Mouse (Mus musculus): ENCODE data around the gene Pbx3. TPM values are rescaled to one million over a fixed set of nuclear protein-coding genes. Genes with fewer than 3 reads are reported as not detected.

Pbx3 gene
- polyA plus RNA-seq, 1 experiment from 2014 or later = 21.6 TPM

DNA sequence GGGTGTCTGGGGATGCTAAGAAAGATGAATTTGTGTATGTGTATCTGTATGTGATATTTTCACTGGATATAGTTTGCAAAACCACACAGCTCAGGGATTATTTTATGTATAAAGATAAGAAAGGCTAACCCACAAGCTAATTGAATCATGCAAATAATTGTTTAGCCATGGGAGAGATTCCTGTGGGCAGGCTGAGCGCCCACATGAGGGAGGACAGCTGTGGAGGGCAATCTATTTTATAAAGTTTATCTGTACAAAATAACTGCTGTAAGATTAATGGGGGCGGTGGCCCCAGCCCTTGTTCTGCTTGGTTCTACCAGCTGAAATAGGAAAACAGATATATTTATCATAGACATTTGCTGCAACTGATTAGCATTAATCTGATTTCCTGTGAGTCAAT lies 202.5 kb downstream of the Pbx3 start:
- no peak for ATAC-seq (ENCODE audit: insufficient number of reproducible peaks, low FRiP score, low TSS enrichment, low read depth)
- Histone ChIP-seq H3K4me1 (no peaks in the 10 kb centered on the region), H3K4me3 (replicated peaks) (no peak overlapping the region), H3K4me2 (replicated peaks) (no peak overlapping the region), H3K36me3 (peaks cover 12% of the 10 kb centered on the region), H3K27me3 (no peaks in the 10 kb centered on the region), H3K9me3 (replicated peaks) (no peaks in the 10 kb centered on the region), H3K9ac (no peak overlapping the region), H3K27ac (replicated peaks) (no peak overlapping the region)
- 74% methylated on average over 2 of the region's 2 CpGs for WGBS

DNA sequence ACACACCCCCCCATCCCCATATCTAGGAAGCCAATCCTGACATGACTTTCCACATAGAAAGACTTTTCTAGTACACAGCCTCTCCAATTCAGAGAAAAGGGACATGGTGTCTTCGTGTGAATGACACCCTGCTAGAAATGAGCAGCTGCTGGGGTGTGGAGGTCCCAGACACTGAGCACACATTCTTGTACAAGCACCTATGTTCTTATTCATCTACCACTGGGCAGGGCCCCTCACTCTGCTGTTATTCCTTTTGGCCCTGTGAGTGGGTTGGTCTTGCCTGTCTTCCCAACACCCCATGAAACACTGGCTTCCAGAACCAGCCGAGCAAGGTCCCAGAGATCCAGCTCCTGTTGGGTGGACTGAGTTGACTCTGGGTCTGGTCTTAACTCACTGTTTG lies 203.3 kb downstream of the Pbx3 start:
- H3K9ac ChIP-seq = no peak overlapping the region
- WGBS = 89% methylated on average over 2 of the region's 2 CpGs
- ATAC-seq (ENCODE audit: insufficient number of reproducible peaks, low FRiP score, low TSS enrichment, low read depth) = no peak
- H3K27me3 ChIP-seq = no peaks in the 10 kb centered on the region
- no peaks in the 10 kb centered on the region for H3K4me1 ChIP-seq
- no peak overlapping the region for H3K4me3 ChIP-seq (replicated peaks)
- H3K4me2 ChIP-seq (replicated peaks) = no peak overlapping the region
- H3K9me3 ChIP-seq (replicated peaks) = no peaks in the 10 kb centered on the region
- no peak overlapping the region for H3K27ac ChIP-seq (replicated peaks)
- H3K36me3 ChIP-seq = peaks cover 12% of the 10 kb centered on the region

DNA sequence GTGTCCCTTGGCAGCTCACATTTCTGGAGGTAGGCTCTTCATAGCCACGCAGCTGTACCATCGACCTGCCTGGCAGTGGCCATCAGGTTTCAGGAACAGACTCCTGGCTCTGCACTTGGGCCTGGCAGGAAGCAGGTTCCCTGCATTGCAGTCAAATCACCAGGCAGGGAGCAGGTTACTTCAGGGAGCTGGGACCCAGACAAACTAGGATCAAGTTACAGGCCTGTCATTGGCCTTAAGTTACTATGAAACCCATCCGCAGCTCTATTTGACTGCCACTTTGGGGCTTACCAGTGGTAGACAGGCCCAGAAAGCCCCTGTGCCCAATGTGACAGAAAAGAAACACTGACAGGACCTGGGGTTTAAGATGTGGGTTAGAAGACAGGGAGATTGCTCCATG lies 204.8 kb downstream of the Pbx3 start:
- ATAC-seq (ENCODE audit: insufficient number of reproducible peaks, low FRiP score, low TSS enrichment, low read depth) = no peak
- Histone ChIP-seq H3K4me2 (replicated peaks) (no peak overlapping the region), H3K27me3 (no peaks in the 10 kb centered on the region), H3K4me3 (replicated peaks) (no peak overlapping the region), H3K9me3 (replicated peaks) (no peaks in the 10 kb centered on the region), H3K9ac (no peak overlapping the region), H3K27ac (replicated peaks) (no peak overlapping the region), H3K4me1 (no peaks in the 10 kb centered on the region), H3K36me3 (peaks cover 12% of the 10 kb centered on the region)
- WGBS = 53% methylated on average over 3 of the region's 3 CpGs

DNA sequence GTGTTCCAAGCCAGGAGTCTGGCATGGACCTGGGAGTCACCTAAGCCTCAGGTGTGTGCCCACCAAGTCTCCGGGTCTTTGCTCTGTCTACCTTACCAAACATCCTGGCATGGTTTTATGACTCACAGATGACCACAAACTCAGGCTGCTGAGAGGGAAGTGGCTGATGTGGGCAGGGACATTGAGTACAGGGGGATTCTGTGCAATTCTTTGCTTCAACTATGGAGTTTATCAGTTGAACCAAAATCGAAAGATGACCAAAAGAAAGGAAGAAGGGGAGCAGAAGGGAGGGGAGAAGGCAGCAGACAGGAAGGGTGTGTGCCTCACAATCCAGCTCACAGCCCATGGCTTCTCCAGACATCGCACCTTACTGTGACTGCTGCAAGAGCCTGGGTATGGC lies 210.5 kb downstream of the Pbx3 start:
- Histone ChIP-seq H3K4me3 (replicated peaks) (no peak overlapping the region), H3K4me2 (replicated peaks) (no peak overlapping the region), H3K27me3 (no peaks in the 10 kb centered on the region), H3K9ac (no peak overlapping the region), H3K36me3 (no peaks in the 10 kb centered on the region), H3K27ac (replicated peaks) (no peak overlapping the region), H3K4me1 (no peaks in the 10 kb centered on the region), H3K9me3 (replicated peaks) (no peaks in the 10 kb centered on the region)
- no peak for ATAC-seq (ENCODE audit: insufficient number of reproducible peaks, low FRiP score, low TSS enrichment, low read depth)
- 83% methylated on average over 3 of the region's 3 CpGs for whole genome bisulfite sequencing

DNA sequence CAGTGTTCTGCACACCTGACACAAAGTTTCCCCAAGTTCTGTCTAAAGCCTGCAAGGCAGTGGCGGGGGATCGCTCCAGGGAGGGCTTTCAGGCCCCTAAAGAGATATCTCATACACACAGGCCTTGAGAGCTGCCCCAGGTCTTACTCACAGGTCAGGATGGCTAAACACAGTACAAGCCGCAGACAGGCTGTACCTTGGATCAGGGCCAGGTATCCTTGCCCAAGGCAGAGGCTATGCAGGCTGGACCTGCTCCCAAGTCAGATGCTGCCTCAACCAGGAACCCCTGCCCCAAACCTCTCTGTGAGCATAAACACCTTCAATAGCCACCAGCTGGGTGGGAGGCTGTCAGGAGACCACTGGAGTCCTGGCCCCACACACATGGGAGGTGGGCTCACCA lies 215.2 kb downstream of the Pbx3 start:
- no peak overlapping the region for H3K9ac ChIP-seq
- no peak overlapping the region for H3K27ac ChIP-seq (replicated peaks)
- no peak overlapping the region for H3K4me2 ChIP-seq (replicated peaks)
- WGBS = 84% methylated on average over 3 of the region's 3 CpGs
- no peak overlapping the region for H3K4me3 ChIP-seq (replicated peaks)
- no peaks in the 10 kb centered on the region for H3K36me3 ChIP-seq
- no peaks in the 10 kb centered on the region for H3K27me3 ChIP-seq
- no peaks in the 10 kb centered on the region for H3K9me3 ChIP-seq (replicated peaks)
- no peak for ATAC-seq (ENCODE audit: insufficient number of reproducible peaks, low FRiP score, low TSS enrichment, low read depth)
- no peaks in the 10 kb centered on the region for H3K4me1 ChIP-seq

DNA sequence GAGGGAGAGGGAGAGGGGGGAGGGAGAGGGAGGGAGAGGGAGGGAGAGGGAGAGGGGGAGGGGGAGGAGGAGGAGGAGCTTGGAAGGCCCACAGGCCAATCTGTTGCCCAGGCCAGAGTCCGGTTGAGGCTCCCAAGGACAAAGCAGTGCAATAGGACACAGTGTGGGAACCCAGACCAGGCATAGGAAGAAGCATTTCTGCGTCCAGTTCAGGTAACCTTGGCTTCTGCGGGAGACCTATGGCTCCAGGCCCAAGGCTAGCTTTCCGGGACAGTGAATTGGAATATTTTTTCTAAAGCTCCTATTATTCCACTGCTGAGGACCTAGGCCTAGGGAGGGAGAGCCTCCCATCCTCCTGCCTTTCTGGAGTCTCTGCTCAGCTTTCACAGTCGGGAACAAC lies 218.1 kb downstream of the Pbx3 start:
- H3K4me3 ChIP-seq (replicated peaks) = no peak overlapping the region
- ATAC-seq (ENCODE audit: insufficient number of reproducible peaks, low FRiP score, low TSS enrichment, low read depth) = no peak
- H3K27me3 ChIP-seq = no peaks in the 10 kb centered on the region
- 65% methylated on average over 5 of the region's 5 CpGs for WGBS
- no peak overlapping the region for H3K9ac ChIP-seq
- H3K9me3 ChIP-seq (replicated peaks) = no peaks in the 10 kb centered on the region
- H3K27ac ChIP-seq (replicated peaks) = no peak overlapping the region
- no peak overlapping the region for H3K4me2 ChIP-seq (replicated peaks)
- no peaks in the 10 kb centered on the region for H3K4me1 ChIP-seq
- H3K36me3 ChIP-seq = no peaks in the 10 kb centered on the region

DNA sequence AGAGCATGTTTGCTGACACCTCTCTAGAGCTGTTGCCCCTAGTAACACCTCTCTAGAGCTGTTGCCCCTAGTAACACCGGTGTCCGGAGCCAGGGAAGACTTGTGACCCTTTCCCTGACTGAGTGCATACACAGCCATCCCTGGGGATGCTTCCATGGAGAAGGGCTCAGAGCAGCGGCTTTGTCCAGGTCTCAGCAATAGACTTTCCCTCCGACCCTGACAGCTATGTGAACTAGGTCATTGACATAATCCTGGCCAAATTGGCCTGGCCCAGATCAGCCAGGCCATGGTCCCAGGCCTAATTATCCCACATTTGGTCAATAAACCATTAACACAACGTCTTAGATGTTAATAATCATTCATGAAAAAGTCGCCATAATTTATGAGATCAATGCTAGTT lies 219.6 kb downstream of the Pbx3 start:
- WGBS = 83% methylated on average over 6 of the region's 6 CpGs
- Histone ChIP-seq H3K4me3 (replicated peaks) (no peak overlapping the region), H3K9me3 (replicated peaks) (no peaks in the 10 kb centered on the region), H3K27me3 (no peaks in the 10 kb centered on the region), H3K4me2 (replicated peaks) (no peak overlapping the region), H3K9ac (no peak overlapping the region), H3K27ac (replicated peaks) (no peak overlapping the region), H3K36me3 (no peaks in the 10 kb centered on the region), H3K4me1 (no peaks in the 10 kb centered on the region)
- no peak for ATAC-seq (ENCODE audit: insufficient number of reproducible peaks, low FRiP score, low TSS enrichment, low read depth)

DNA sequence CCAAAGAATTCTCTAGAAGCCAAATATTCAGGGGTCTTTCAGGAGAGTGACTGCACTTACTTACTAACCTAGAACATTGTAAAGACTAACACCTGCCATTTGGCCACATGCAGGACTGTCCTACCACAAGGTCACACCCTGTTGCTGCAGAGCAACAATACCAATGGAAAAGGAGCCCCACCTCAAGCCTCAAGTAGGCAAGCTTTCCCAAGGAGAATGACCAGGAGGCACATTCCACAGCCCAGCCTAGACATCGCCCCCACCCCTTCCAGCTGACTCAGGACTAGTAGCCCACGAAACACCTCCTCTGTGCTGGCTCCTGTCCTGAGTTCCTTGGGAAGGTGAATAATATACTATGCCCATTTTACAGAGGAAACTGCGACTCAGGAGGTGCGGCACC lies 222.4 kb downstream of the Pbx3 start:
- no peaks in the 10 kb centered on the region for H3K9me3 ChIP-seq (replicated peaks)
- no peaks in the 10 kb centered on the region for H3K27me3 ChIP-seq
- ATAC-seq (ENCODE audit: insufficient number of reproducible peaks, low FRiP score, low TSS enrichment, low read depth) = no peak
- no peaks in the 10 kb centered on the region for H3K36me3 ChIP-seq
- no peak overlapping the region for H3K4me2 ChIP-seq (replicated peaks)
- no peak overlapping the region for H3K27ac ChIP-seq (replicated peaks)
- no peak overlapping the region for H3K4me3 ChIP-seq (replicated peaks)
- no peak overlapping the region for H3K9ac ChIP-seq
- WGBS = 78% methylated on average over 4 of the region's 4 CpGs
- no peaks in the 10 kb centered on the region for H3K4me1 ChIP-seq

DNA sequence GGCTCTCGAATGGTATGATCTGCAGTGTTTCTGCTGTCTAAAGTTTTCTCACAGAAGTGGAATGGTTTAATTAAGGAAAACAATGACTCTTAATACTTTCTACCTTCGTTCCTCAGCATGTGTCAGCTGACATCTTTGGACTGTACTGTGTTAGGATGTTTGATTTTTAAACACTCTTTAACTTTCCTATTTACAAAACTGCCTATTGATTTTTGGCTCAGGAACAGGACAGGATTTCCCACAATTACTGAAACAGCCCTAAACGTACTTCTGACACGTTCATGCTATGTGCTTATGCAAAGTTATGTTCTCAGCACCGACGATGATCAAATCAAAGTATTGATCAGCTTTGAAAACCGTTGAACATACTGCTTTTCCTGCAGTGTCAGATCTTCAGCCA lies 224.7 kb downstream of the Pbx3 start:
- no peak overlapping the region for H3K4me2 ChIP-seq (replicated peaks)
- no peak for ATAC-seq (ENCODE audit: insufficient number of reproducible peaks, low FRiP score, low TSS enrichment, low read depth)
- H3K27ac ChIP-seq (replicated peaks) = no peak overlapping the region
- 65% methylated on average over 7 of the region's 7 CpGs for WGBS
- no peaks in the 10 kb centered on the region for H3K27me3 ChIP-seq
- no peaks in the 10 kb centered on the region for H3K9me3 ChIP-seq (replicated peaks)
- H3K36me3 ChIP-seq = no peaks in the 10 kb centered on the region
- H3K9ac ChIP-seq = no peak overlapping the region
- no peak overlapping the region for H3K4me3 ChIP-seq (replicated peaks)
- no peaks in the 10 kb centered on the region for H3K4me1 ChIP-seq

DNA sequence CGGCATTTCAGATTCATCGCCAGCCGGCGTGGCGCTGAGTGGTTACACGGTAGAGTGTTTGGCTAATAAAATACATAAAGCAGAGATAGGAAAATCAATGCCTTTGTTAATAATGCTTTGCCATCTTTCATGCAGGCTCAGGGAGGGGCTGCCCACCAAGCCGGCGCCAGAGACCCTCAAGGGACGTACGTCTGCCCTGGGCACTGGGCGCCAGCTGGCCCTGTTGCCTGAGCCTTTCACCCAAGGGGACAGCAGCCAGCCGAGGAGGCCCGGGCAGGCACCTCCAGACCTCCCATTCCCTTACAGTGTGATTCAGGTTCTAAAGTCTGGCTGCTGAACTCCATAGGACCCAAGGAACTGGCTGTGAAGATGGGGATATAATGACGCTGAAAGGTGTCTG lies 225.5 kb downstream of the Pbx3 start:
- no peaks in the 10 kb centered on the region for H3K4me1 ChIP-seq
- no peaks in the 10 kb centered on the region for H3K9me3 ChIP-seq (replicated peaks)
- no peak overlapping the region for H3K4me2 ChIP-seq (replicated peaks)
- no peak overlapping the region for H3K27ac ChIP-seq (replicated peaks)
- no peaks in the 10 kb centered on the region for H3K36me3 ChIP-seq
- no peaks in the 10 kb centered on the region for H3K27me3 ChIP-seq
- no peak for ATAC-seq (ENCODE audit: insufficient number of reproducible peaks, low FRiP score, low TSS enrichment, low read depth)
- 86% methylated on average over 14 of the region's 14 CpGs for WGBS
- H3K4me3 ChIP-seq (replicated peaks) = no peak overlapping the region
- H3K9ac ChIP-seq = no peak overlapping the region

DNA sequence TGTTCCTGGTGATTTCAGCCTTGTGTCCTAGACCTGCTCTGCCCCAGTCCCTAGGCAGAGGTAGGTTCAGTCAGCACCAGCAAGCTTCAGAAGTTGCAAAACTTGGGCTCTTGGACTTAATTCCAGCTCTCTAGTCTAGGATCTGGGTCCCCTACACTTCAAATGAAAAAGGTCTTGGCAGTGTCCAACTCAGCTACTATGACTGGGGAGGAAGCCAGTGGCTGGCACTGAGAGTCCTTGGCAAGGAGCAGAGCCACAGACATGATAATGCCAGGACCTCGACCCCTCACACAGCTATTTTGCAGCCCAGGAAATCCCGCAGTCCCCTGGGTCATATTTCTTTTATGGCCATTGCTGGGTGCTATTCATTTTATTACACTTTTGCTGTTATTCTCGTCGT lies 225.9 kb downstream of the Pbx3 start:
- H3K9me3 ChIP-seq (replicated peaks) = no peaks in the 10 kb centered on the region
- no peaks in the 10 kb centered on the region for H3K27me3 ChIP-seq
- 84% methylated on average over 4 of the region's 4 CpGs for WGBS
- no peak overlapping the region for H3K4me2 ChIP-seq (replicated peaks)
- H3K36me3 ChIP-seq = no peaks in the 10 kb centered on the region
- H3K9ac ChIP-seq = no peak overlapping the region
- H3K4me3 ChIP-seq (replicated peaks) = no peak overlapping the region
- H3K27ac ChIP-seq (replicated peaks) = no peak overlapping the region
- ATAC-seq (ENCODE audit: insufficient number of reproducible peaks, low FRiP score, low TSS enrichment, low read depth) = no peak
- H3K4me1 ChIP-seq = no peaks in the 10 kb centered on the region

DNA sequence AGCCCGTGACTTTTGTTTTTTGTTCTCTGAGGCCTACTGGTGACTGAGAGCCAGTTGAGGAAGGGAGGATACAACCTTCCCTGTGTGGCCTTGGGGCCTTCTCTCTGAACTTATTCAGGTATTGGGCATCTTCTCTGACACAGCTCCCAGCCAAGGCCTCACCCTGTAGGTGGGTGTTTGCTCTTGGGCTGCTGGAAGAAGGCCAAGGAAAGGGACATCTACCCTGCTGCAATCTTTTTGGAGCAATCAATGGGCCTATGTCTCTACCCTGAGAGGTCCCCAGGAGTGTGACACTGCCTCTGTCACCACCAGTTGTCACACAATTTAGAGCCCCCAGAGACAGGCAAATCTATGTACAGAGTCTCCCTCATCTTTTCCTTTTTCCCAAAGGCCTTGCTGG lies 226.5 kb downstream of the Pbx3 start:
- no peaks in the 10 kb centered on the region for H3K36me3 ChIP-seq
- no peak for ATAC-seq (ENCODE audit: insufficient number of reproducible peaks, low FRiP score, low TSS enrichment, low read depth)
- no peak overlapping the region for H3K4me2 ChIP-seq (replicated peaks)
- no peak overlapping the region for H3K4me3 ChIP-seq (replicated peaks)
- no peak overlapping the region for H3K27ac ChIP-seq (replicated peaks)
- no peak overlapping the region for H3K9ac ChIP-seq
- H3K9me3 ChIP-seq (replicated peaks) = no peaks in the 10 kb centered on the region
- H3K27me3 ChIP-seq = no peaks in the 10 kb centered on the region
- H3K4me1 ChIP-seq = no peaks in the 10 kb centered on the region
- WGBS = 88% methylated on average over 1 of the region's 1 CpGs

Measured in embryonic facial prominence, embryonic 15.5 days (tissue).